Mouse (Mus musculus) induced T-regulatory cell, adult 2 months (primary cell): ENCODE data around the gene Apela.

ENCODE experiments used
- DNase-seq: peaks from one replicate; pipeline ENCODE4 v3.0.0-alpha.2; 2012; ENCODE audit warnings: low read depth

Apela gene

GRCm38 (mm10) chr8:65037117-65037533, at the start of gene Apela:
TSS of gene Apela (minus strand) at chr8:65037336.
- no peak for DNase-seq

- no peak for DNase-seq
Measured at GRCm38 (mm10) chr8:65085680-65086079, 48.5 kb upstream of the Apela start.

- no peak for DNase-seq
Measured at GRCm38 (mm10) chr8:65080731-65081130, 43.6 kb upstream of the Apela start.

GRCm38 (mm10) chr8:65074733-65075132, 37.6 kb upstream of the Apela start, which contains the start of gene Gm10663:
TSS of gene Gm10663 (plus strand) at chr8:65075033.
- no peak for DNase-seq

GRCm38 (mm10) chr8:65070996-65071395, 33.9 kb upstream of the Apela start:
- no peak for DNase-seq

- DNase-seq, result no peak
Measured at GRCm38 (mm10) chr8:65068473-65068819, 31.3 kb upstream of the Apela start.

GRCm38 (mm10) chr8:65067694-65068472, 30.7 kb upstream of the Apela start:
- DNase-seq, result no peak

- DNase-seq, result no peak
Measured at GRCm38 (mm10) chr8:65067031-65067430, 29.9 kb upstream of the Apela start.

GRCm38 (mm10) chr8:65065622-65066021, 28.5 kb upstream of the Apela start:
- no peak for DNase-seq

GRCm38 (mm10) chr8:65064071-65064470, 26.9 kb upstream of the Apela start:
- DNase-seq, result no peak

GRCm38 (mm10) chr8:65062195-65062594, 25.1 kb upstream of the Apela start:
- no peak for DNase-seq

- DNase-seq, result no peak
Measured at GRCm38 (mm10) chr8:65056722-65057121, 19.6 kb upstream of the Apela start.

- no peak for DNase-seq
Measured at GRCm38 (mm10) chr8:65053968-65054367, 16.8 kb upstream of the Apela start.

- no peak for DNase-seq
Measured at GRCm38 (mm10) chr8:65053554-65053953, 16.4 kb upstream of the Apela start.

- no peak for DNase-seq
Measured at GRCm38 (mm10) chr8:65047801-65048200, 10.7 kb upstream of the Apela start.

GRCm38 (mm10) chr8:65047193-65047592, 10.1 kb upstream of the Apela start:
- DNase-seq, result no peak

- DNase-seq, result no peak
Measured at GRCm38 (mm10) chr8:65046565-65046964, 9.4 kb upstream of the Apela start.

- DNase-seq, result no peak
Measured at GRCm38 (mm10) chr8:65034136-65034535, 3.0 kb downstream of the Apela start.

- no peak for DNase-seq
Measured at GRCm38 (mm10) chr8:65033056-65033455, 4.1 kb downstream of the Apela start.

GRCm38 (mm10) chr8:65032107-65032506, 5.0 kb downstream of the Apela start:
- no peak for DNase-seq

- DNase-seq, result no peak
Measured at GRCm38 (mm10) chr8:65030735-65031485, 6.2 kb downstream of the Apela start.

- DNase-seq, result no peak
Measured at GRCm38 (mm10) chr8:65029776-65030175, 7.4 kb downstream of the Apela start.

- DNase-seq, result no peak
Measured at GRCm38 (mm10) chr8:65028959-65029686, 8.0 kb downstream of the Apela start.
